Mouse (Mus musculus): ENCODE data around the gene Epb41l4b. TPM values are rescaled to one million over a fixed set of nuclear protein-coding genes. Genes with fewer than 3 reads are reported as not detected.

Epb41l4b gene
- polyA plus RNA-seq, 1 experiment = not detected

GRCm38 (mm10) chr4:57066936-57067335 is 76.3 kb downstream of the Epb41l4b start:
- no peak for TF ChIP-seq CTCF (IDR thresholded peaks at IDR 0.05; ENCODE audit: insufficient read depth, low read depth, low read length)
- TF ChIP-seq POLR2A (IDR thresholded peaks at IDR 0.05; ENCODE audit: insufficient read depth, low read depth, low read length) = no peak
- no peak overlapping the region for H3K4me3 ChIP-seq (ENCODE audit: insufficient read depth, low read depth, low read length)
- WGBS = 91% methylated on average over 2 of the region's 2 CpGs

GRCm38 (mm10) chr4:57065273-57065672 is 78.0 kb downstream of the Epb41l4b start:
- Histone ChIP-seq H3K4me1 (ENCODE audit: control insufficient read depth, insufficient read depth, low read length) (peaks cover 10% of the 10 kb centered on the region; the same call in 1 of the 2 replicates), H3K4me3 (ENCODE audit: insufficient read depth, low read depth, low read length) (no peak overlapping the region), H3K27ac (ENCODE audit: insufficient read depth, low read depth, low read length) (no peak overlapping the region)
- no peak for TF ChIP-seq POLR2A (IDR thresholded peaks at IDR 0.05; ENCODE audit: insufficient read depth, low read depth, low read length)
- peak; percentile 83 for TF ChIP-seq CTCF (IDR thresholded peaks at IDR 0.05; ENCODE audit: insufficient read depth, low read depth, low read length)
- 54% methylated on average over 4 of the region's 4 CpGs for WGBS

More at GRCm38 (mm10) chr4:57066936-57067335, 76.3 kb downstream of the Epb41l4b start:
- Histone ChIP-seq H3K4me1 (ENCODE audit: control insufficient read depth, insufficient read depth, low read length) (peaks cover 12% of the 10 kb centered on the region; the same call in 1 of the 2 replicates), H3K27ac (ENCODE audit: insufficient read depth, low read depth, low read length) (no peak overlapping the region)

GRCm38 (mm10) chr4:57064830-57065229 is 78.4 kb downstream of the Epb41l4b start:
- no peak for TF ChIP-seq POLR2A (IDR thresholded peaks at IDR 0.05; ENCODE audit: insufficient read depth, low read depth, low read length)
- no peak for TF ChIP-seq CTCF (IDR thresholded peaks at IDR 0.05; ENCODE audit: insufficient read depth, low read depth, low read length)
- Histone ChIP-seq H3K27ac (ENCODE audit: insufficient read depth, low read depth, low read length) (no peak overlapping the region), H3K4me1 (ENCODE audit: control insufficient read depth, insufficient read depth, low read length) (peaks cover 10% of the 10 kb centered on the region; the same call in 1 of the 2 replicates), H3K4me3 (ENCODE audit: insufficient read depth, low read depth, low read length) (no peak overlapping the region)
- WGBS = 42% methylated on average over 2 of the region's 2 CpGs

GRCm38 (mm10) chr4:57060319-57060831 is 82.9 kb downstream of the Epb41l4b start:
- WGBS = 74% methylated on average over 15 of the region's 15 CpGs
- TF ChIP-seq CTCF (IDR thresholded peaks at IDR 0.05; ENCODE audit: insufficient read depth, low read depth, low read length) = no peak
- TF ChIP-seq POLR2A (IDR thresholded peaks at IDR 0.05; ENCODE audit: insufficient read depth, low read depth, low read length) = no peak
- no peak overlapping the region for H3K27ac ChIP-seq (ENCODE audit: insufficient read depth, low read depth, low read length)
- H3K4me1 ChIP-seq (ENCODE audit: control insufficient read depth, insufficient read depth, low read length) = peaks cover 5% of the 10 kb centered on the region; the same call in 1 of the 2 replicates
- H3K4me3 ChIP-seq (ENCODE audit: insufficient read depth, low read depth, low read length) = no peak overlapping the region

GRCm38 (mm10) chr4:57058623-57059022 is 84.6 kb downstream of the Epb41l4b start:
- WGBS = 82% methylated on average over 2 of the region's 2 CpGs
- Histone ChIP-seq H3K27ac (ENCODE audit: insufficient read depth, low read depth, low read length) (no peak overlapping the region), H3K4me1 (ENCODE audit: control insufficient read depth, insufficient read depth, low read length) (no peaks in the 10 kb centered on the region), H3K4me3 (ENCODE audit: insufficient read depth, low read depth, low read length) (no peak overlapping the region)
- no peak for TF ChIP-seq POLR2A (IDR thresholded peaks at IDR 0.05; ENCODE audit: insufficient read depth, low read depth, low read length)
- no peak for TF ChIP-seq CTCF (IDR thresholded peaks at IDR 0.05; ENCODE audit: insufficient read depth, low read depth, low read length)

- TF ChIP-seq POLR2A (IDR thresholded peaks at IDR 0.05; ENCODE audit: insufficient read depth, low read depth, low read length) (no peak), CTCF (IDR thresholded peaks at IDR 0.05; ENCODE audit: insufficient read depth, low read depth, low read length) (no peak)
- no peak overlapping the region for H3K27ac ChIP-seq (ENCODE audit: insufficient read depth, low read depth, low read length)
- 93% methylated on average over 4 of the region's 4 CpGs for WGBS
- no peaks in the 10 kb centered on the region for H3K4me1 ChIP-seq (ENCODE audit: control insufficient read depth, insufficient read depth, low read length)
- no peak overlapping the region for H3K4me3 ChIP-seq (ENCODE audit: insufficient read depth, low read depth, low read length)
Measured at GRCm38 (mm10) chr4:57057637-57058036, 85.6 kb downstream of the Epb41l4b start.

GRCm38 (mm10) chr4:57055635-57056034 is 87.6 kb downstream of the Epb41l4b start:
- TF ChIP-seq POLR2A (IDR thresholded peaks at IDR 0.05; ENCODE audit: insufficient read depth, low read depth, low read length) = no peak
- WGBS = 85% methylated on average over 7 of the region's 7 CpGs
- Histone ChIP-seq H3K27ac (ENCODE audit: insufficient read depth, low read depth, low read length) (no peak overlapping the region), H3K4me1 (ENCODE audit: control insufficient read depth, insufficient read depth, low read length) (no peaks in the 10 kb centered on the region), H3K4me3 (ENCODE audit: insufficient read depth, low read depth, low read length) (no peak overlapping the region)

GRCm38 (mm10) chr4:57049281-57049921 is 93.8 kb downstream of the Epb41l4b start:
- TF ChIP-seq POLR2A (IDR thresholded peaks at IDR 0.05; ENCODE audit: insufficient read depth, low read depth, low read length) (no peak), CTCF (IDR thresholded peaks at IDR 0.05; ENCODE audit: insufficient read depth, low read depth, low read length) (no peak)
- Histone ChIP-seq H3K27ac (ENCODE audit: insufficient read depth, low read depth, low read length) (no peak overlapping the region), H3K4me3 (ENCODE audit: insufficient read depth, low read depth, low read length) (no peak overlapping the region), H3K4me1 (ENCODE audit: control insufficient read depth, insufficient read depth, low read length) (peaks cover 7% of the 10 kb centered on the region; the same call in 1 of the 2 replicates)
- WGBS = 68% methylated on average over 5 of the region's 5 CpGs

- 20% methylated on average over 6 of the region's 6 CpGs for WGBS
- TF ChIP-seq CTCF (IDR thresholded peaks at IDR 0.05; ENCODE audit: insufficient read depth, low read depth, low read length) = no peak
- TF ChIP-seq POLR2A (IDR thresholded peaks at IDR 0.05; ENCODE audit: insufficient read depth, low read depth, low read length) = no peak
- Histone ChIP-seq H3K27ac (ENCODE audit: insufficient read depth, low read depth, low read length) (no peak overlapping the region), H3K4me3 (ENCODE audit: insufficient read depth, low read depth, low read length) (no peak overlapping the region), H3K4me1 (ENCODE audit: control insufficient read depth, insufficient read depth, low read length) (peaks cover 7% of the 10 kb centered on the region; the same call in 1 of the 2 replicates)
Measured at GRCm38 (mm10) chr4:57048566-57048965, 94.7 kb downstream of the Epb41l4b start.

Measured in olfactory bulb, adult 2 months (tissue).